8 mouse cellular contexts compared by ENCODE assay signal in genomic region chr9:66283565-66284203, GRCm38 (mm10).
DNase-seq lines count a peak whose midpoint lies in the region; ATAC-seq lines count a peak whose summit lies in the region.

No protein-coding gene starts in this region.

- 10% methylated on average over 2 of the region's 2 CpGs for WGBS in liver, embryonic 11.5 days
- WGBS in heart, embryonic 16.5 days: 12% methylated on average over 2 of the region's 2 CpGs

- H3K9me3 ChIP-seq in liver, embryonic 11.5 days (ENCODE audit: control insufficient read depth, low read length): no peaks in the 10 kb centered on the region
- no peaks in the 10 kb centered on the region for H3K9me3 ChIP-seq in heart, embryonic 16.5 days (replicated peaks; ENCODE audit: control insufficient read depth, low read length)

- no peak overlapping the region for H3K27ac ChIP-seq in liver, embryonic 11.5 days (ENCODE audit: low read depth, low read length)
- no peak overlapping the region for H3K27ac ChIP-seq in heart, embryonic 16.5 days (ENCODE audit: low read length)

- no peaks in the 10 kb centered on the region for H3K27me3 ChIP-seq in liver, embryonic 11.5 days (replicated peaks; ENCODE audit: control insufficient read depth, insufficient read depth, low read length)
- H3K27me3 ChIP-seq in heart, embryonic 16.5 days (ENCODE audit: control insufficient read depth, insufficient read depth, low read length): no peaks in the 10 kb centered on the region

- no peaks in the 10 kb centered on the region for H3K36me3 ChIP-seq in liver, embryonic 11.5 days (ENCODE audit: control insufficient read depth, insufficient read depth, low read length)
- no peaks in the 10 kb centered on the region for H3K36me3 ChIP-seq in heart, embryonic 16.5 days (ENCODE audit: control insufficient read depth, insufficient read depth)

- no peak for ATAC-seq in liver, embryonic 11.5 days (replicated peaks; ENCODE audit: low FRiP score)
- 0 out of 2 replicates have a peak, but pooled peaks have one; percentile 12 for ATAC-seq in heart, embryonic 16.5 days (replicated peaks; ENCODE audit: extremely low read depth, insufficient read depth, low FRiP score)

- no peak overlapping the region for H3K4me3 ChIP-seq in liver, embryonic 11.5 days (ENCODE audit: low read depth, low read length)
- no peak overlapping the region for H3K4me3 ChIP-seq in heart, embryonic 16.5 days (ENCODE audit: low read length)

- peak; percentile 80 for DNase-seq in liver
- no peak for DNase-seq in liver, embryonic 11.5 days (ENCODE audit: low spot score)
- DNase-seq in ZHBTc4 (ENCODE audit: low read depth, low spot score): peak; percentile 86
- peak; percentile 86 to 89 for DNase-seq in cerebellum, postnatal 36 days
- peak; percentile 72 to 75 for DNase-seq in layer of hippocampus, postnatal 10 days (ENCODE audit: low spot score in 2 of 2)
- peak; percentile 66 for DNase-seq in mesoderm, embryonic 11.5 days (ENCODE audit: low read depth, low spot score)
- peak; percentile 70 for DNase-seq in thymus, postnatal 0 days (ENCODE audit: low spot score)

- H3K4me2 ChIP-seq in liver, embryonic 11.5 days: no peak overlapping the region
- no peak overlapping the region for H3K4me2 ChIP-seq in heart, embryonic 16.5 days (ENCODE audit: low read depth, low read length)

- no peaks in the 10 kb centered on the region for H3K4me1 ChIP-seq in liver, embryonic 11.5 days (replicated peaks; ENCODE audit: control insufficient read depth, insufficient read depth, low read length)
- H3K4me1 ChIP-seq in heart, embryonic 16.5 days (ENCODE audit: control insufficient read depth, insufficient read depth, low read length): 0 out of 2 replicates have a peak, but pooled peaks cover 6% of the 10 kb centered on the region

- H3K9ac ChIP-seq in liver, embryonic 11.5 days (ENCODE audit: low read depth, low read length): no peak overlapping the region
- H3K9ac ChIP-seq in heart, embryonic 16.5 days (ENCODE audit: low read length): no peak overlapping the region
